Mouse (Mus musculus) testis, adult 10 weeks (tissue): ENCODE data around the gene G430095P16Rik. TPM values are rescaled to one million over a fixed set of nuclear protein-coding genes. Genes with fewer than 3 reads are reported as not detected.

Experiments
- polyA plus RNA-seq: library from polyadenylated mRNA; stranded (reverse); fragments of 350-450 nt; fragmentation: Illumina TruSeq; extraction: RNeasy Lipid Tissue Mini Kit (QIAGEN cat#74804); gene quantifications from one replicate; pipeline ENCODE4 v1.2.3, GENCODE M21; 2014; ENCODE audit warnings: low read depth, low replicate concordance

The G430095P16Rik gene
- polyA plus RNA-seq, result not detected

DNA sequence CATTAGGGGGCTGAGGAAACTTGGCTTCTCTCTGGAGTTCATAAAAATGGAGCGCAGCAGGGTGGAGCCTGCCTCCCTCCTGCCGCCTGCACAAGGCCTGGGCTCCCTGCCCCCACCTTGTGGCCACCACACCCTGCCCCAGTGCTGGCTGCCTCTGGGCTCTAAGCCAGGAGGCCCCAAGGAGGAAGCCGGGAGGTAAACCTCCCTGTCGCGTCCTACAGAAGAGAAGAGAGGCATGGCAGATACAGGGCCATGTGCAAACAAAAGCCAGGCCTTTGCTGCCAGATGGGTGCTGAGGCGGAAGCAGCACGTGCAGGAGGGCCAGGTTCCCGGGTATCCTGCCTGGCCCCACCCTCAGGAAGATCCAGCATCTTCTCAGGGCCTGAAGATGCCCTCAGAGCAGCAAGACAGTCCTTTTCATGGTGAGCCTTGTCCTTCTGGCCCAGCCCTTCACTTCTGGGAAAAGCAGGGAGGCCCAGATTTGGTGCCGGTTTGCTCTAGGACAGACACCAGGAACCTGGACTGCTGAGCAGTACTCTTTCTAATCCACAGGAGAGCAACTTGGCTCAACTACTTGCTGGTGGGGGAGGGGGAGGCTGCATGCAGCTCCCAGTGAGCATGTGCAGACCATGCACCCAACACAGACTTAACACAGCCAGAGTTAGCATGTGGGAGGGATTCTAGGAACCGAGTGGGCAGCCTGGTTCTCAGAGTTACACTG, at the start of gene G430095P16Rik:
Gene G430095P16Rik (plus strand): TSS at position 158 of the 721 bp plus-strand sequence.

DNA sequence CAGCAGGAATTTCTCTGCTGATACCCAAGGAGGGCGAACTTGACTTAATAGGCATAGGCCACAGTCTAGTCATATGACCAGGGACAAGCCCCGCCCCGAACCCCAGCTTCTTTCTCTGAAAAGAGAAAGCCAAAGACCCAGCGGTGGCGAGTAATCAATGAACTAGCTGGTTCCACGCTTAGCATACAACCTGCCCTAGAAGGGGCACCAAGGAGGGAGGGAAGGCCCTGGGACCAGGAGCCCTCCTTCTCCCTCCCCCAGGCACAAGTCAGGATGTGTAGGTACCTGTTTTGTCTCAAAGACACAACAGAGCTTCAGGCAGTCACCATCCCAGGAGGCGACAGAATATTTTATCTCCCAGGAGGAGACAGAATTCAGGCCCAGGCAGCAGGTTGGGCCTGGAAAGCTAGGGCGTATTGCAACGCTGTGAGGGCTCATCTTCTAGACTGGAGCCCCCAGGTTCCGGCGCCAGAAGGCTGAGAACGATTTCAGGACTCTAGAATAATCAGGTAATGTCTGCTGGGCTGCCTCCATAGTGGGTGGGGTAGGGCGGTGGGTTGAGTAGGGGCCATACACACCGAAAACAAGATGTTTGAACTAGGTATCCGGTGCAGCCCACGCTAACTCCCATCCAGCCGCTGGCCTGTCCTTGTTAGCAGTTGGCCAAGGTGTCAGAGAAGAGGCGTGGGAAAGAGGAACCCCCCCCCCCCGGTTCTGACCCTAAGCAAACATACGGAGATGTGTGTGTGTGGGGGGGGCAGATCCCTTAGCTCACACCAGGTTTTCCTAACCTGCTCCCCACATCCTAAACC, 36.4 kb upstream of the G430095P16Rik start, which contains the start of gene Trmt1:
Gene Trmt1 (plus strand): TSS at position 117 of the 812 bp plus-strand sequence.

DNA sequence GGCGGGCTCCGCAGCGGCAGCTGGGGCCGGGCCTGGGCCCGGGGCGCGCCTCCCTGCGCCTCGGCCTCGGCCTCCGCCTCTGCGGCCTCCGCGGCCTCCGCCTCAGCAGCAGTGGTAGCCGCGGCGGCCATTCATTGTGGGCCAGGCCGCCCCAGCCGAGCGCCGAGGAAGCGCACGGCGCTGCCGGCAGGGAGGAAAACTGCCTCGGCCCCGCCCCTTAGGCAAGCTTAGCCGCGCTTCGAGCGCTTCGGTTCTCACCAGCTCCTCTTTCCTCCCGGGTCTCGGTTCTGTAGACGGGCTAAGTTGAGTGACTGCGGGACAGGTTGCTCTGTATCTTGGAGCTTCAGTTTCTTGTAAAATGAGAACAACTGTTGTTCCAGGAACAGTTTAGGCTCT, 35.1 kb upstream of the G430095P16Rik start, which contains the start of gene Nacc1:
Gene Nacc1 (minus strand): TSS at position 158 of the 396 bp plus-strand sequence.

DNA sequence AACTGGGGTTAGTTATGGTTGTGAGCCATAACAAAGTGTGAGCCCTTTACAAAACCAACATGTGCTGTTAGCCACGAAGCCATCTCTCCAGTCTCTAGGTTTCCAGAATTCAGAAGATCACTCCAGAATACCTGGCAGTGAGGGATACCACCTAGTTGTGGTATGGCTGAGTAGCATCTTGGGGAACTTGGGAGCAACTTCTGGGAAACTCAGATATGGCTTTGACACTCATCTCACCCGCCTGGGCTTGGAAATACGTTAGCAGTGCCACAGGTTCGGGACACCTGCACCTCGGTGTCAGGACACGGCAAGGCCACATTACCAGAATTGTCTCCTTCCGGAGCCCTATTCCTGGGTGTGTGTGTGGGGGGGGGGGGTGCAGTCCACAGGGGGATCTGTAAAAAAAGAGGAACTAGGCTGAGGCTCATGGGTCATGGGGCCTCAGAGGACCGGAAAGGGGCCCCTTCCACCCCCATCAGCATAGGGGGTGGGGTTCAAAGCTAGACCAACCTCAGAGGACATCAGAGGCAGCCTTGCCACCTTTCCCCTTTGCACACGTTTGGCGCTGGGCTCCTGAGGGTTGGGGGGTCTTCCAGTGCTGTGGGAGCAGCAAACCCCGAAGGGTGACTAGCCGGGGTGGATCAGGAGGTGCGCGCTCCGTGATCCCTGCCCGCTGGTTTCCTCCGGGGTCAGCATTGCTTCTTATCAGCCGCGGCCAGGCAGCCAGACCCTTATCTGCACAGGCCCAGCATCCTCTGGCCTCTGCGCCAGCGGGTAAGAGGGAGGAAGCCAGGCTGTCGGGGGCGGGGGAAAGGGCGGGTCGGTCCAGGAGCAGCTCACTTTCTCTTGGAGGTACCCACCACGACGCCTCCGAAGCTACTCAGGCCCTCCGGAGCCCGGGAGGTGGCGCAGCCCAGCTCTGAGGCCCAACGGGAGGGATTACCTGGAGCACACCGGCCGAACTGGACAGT, 21.6 kb upstream of the G430095P16Rik start, which contains the start of gene Lyl1:
Gene Lyl1 (plus strand): TSS at position 517 of the 971 bp plus-strand sequence.

Other genes starting within 250 kb of the G430095P16Rik start
- 0.22 TPM for gene Ier2, start 60.2 kb upstream of the G430095P16Rik start, polyA plus RNA-seq
- 21.0 TPM for gene Trmt1, start 36.7 kb upstream of the G430095P16Rik start, polyA plus RNA-seq
- gene Nacc1, start 35.1 kb upstream of the G430095P16Rik start, polyA plus RNA-seq, result 1.1 TPM
- not detected for gene Lyl1, start 21.6 kb upstream of the G430095P16Rik start, polyA plus RNA-seq
- 1.3 TPM for gene Nfix, start 77.3 kb downstream of the G430095P16Rik start, polyA plus RNA-seq
- 21.7 TPM for gene Dand5, start 99.8 kb downstream of the G430095P16Rik start, polyA plus RNA-seq
- gene Gadd45gip1, start 108.5 kb downstream of the G430095P16Rik start, polyA plus RNA-seq, result 0.55 TPM
- 7.1 TPM for gene Rad23a, start 117.7 kb downstream of the G430095P16Rik start, polyA plus RNA-seq
- gene Calr, start 123.9 kb downstream of the G430095P16Rik start, polyA plus RNA-seq, result 720 TPM
- 6.7 TPM for gene Farsa, start 134.0 kb downstream of the G430095P16Rik start, polyA plus RNA-seq
- 458 TPM for gene Syce2, start 149.1 kb downstream of the G430095P16Rik start, polyA plus RNA-seq
- gene Gcdh, start 170.9 kb downstream of the G430095P16Rik start, polyA plus RNA-seq, result 3.6 TPM
- 0.22 TPM for gene Klf1, start 178.9 kb downstream of the G430095P16Rik start, polyA plus RNA-seq
- gene Dnase2a, start 185.6 kb downstream of the G430095P16Rik start, polyA plus RNA-seq, result 1.5 TPM
- gene Mast1, start 214.4 kb downstream of the G430095P16Rik start, polyA plus RNA-seq, result not detected
- gene Rtbdn, start 224.0 kb downstream of the G430095P16Rik start, polyA plus RNA-seq, result not detected
- not detected for gene Gm49661, start 246.4 kb downstream of the G430095P16Rik start, polyA plus RNA-seq
- 15.6 TPM for gene Prdx2, start 246.6 kb downstream of the G430095P16Rik start, polyA plus RNA-seq
- 87.9 TPM for gene Rnaseh2a, start 246.8 kb downstream of the G430095P16Rik start, polyA plus RNA-seq